In the genomic region with DNA sequence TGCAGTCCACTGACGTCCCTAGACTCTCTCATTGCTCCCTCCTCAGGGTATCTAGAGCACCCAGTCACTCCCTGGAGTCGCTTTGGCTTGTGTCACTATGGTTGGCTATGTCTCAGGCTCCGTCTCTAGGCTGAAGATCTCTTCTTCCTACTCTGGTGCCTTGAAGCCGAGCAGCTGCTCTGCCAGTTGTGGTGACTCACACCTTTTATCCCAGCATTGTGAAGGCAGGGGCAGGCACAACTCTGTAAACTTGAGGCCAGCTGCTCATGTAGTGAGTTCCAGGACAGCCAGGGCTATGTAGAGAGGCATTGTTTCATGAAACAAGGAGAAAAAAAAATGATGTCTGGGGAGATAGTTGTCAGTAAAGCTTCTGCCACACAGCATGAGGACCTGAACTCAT, we compare ENCODE assay signal across 24 mouse cellular contexts. TPM values are rescaled to one million over a fixed set of nuclear protein-coding genes. Genes with fewer than 3 reads are reported as not detected.
DNase-seq lines count a peak whose midpoint lies in the region; ATAC-seq lines count a peak whose summit lies in the region.
"Had no signal": no experiment of that assay in that cellular context is flagged by ENCODE, and none has a peak within 500 bp of the region (broad histone marks: within the 10 kb centered on the region; RNA-seq: fewer than 3 reads in every experiment).

No protein-coding gene starts in this region.

- H3K27ac ChIP-seq in midbrain, embryonic 11.5 days (ENCODE audit: low read depth, low read length) = no peak overlapping the region
- no peak overlapping the region for H3K27ac ChIP-seq in midbrain, embryonic 10.5 days (replicated peaks)
- H3K27ac ChIP-seq: embryonic facial prominence, embryonic 10.5 days; embryonic facial prominence, embryonic 13.5 days; forebrain, embryonic 12.5 days; forebrain, embryonic 15.5 days; hindbrain, embryonic 10.5 days; hindbrain, embryonic 13.5 days; intestine, embryonic 15.5 days had no signal

- no peak overlapping the region for H3K9ac ChIP-seq in midbrain, embryonic 11.5 days (ENCODE audit: low read length)
- H3K9ac ChIP-seq: embryonic facial prominence, embryonic 13.5 days; forebrain, embryonic 12.5 days; forebrain, embryonic 15.5 days; hindbrain, embryonic 13.5 days; intestine, embryonic 15.5 days had no signal

- H3K9me3 ChIP-seq in midbrain, embryonic 11.5 days (ENCODE audit: control insufficient read depth, low read length) = no peaks in the 10 kb centered on the region
- no peaks in the 10 kb centered on the region for H3K9me3 ChIP-seq in midbrain, embryonic 10.5 days (replicated peaks)
- H3K9me3 ChIP-seq: embryonic facial prominence, embryonic 10.5 days; embryonic facial prominence, embryonic 13.5 days; forebrain, embryonic 12.5 days; forebrain, embryonic 15.5 days; hindbrain, embryonic 10.5 days; hindbrain, embryonic 13.5 days; intestine, embryonic 15.5 days had no signal

- H3K36me3 ChIP-seq in midbrain, embryonic 11.5 days (ENCODE audit: control insufficient read depth, insufficient read depth, low read length) = no peaks in the 10 kb centered on the region
- no peaks in the 10 kb centered on the region for H3K36me3 ChIP-seq in midbrain, embryonic 10.5 days
- H3K36me3 ChIP-seq: embryonic facial prominence, embryonic 10.5 days; embryonic facial prominence, embryonic 13.5 days; forebrain, embryonic 12.5 days; forebrain, embryonic 15.5 days; hindbrain, embryonic 10.5 days; hindbrain, embryonic 13.5 days; intestine, embryonic 15.5 days had no signal

- H3K4me2 ChIP-seq in midbrain, embryonic 11.5 days = no peak overlapping the region
- H3K4me2 ChIP-seq: embryonic facial prominence, embryonic 13.5 days; forebrain, embryonic 12.5 days; forebrain, embryonic 15.5 days; heart, embryonic 11.5 days; hindbrain, embryonic 13.5 days; intestine, embryonic 15.5 days had no signal

- 80% methylated on average over 4 of the region's 4 CpGs for WGBS in midbrain, embryonic 11.5 days
- WGBS in midbrain, embryonic 10.5 days = 81% methylated on average over 4 of the region's 4 CpGs

- no peak for ATAC-seq in midbrain, embryonic 11.5 days (ENCODE audit: low FRiP score)
- ATAC-seq in megakaryocyte, adult 5-6 weeks (ENCODE audit: poor library complexity, severe bottlenecking) = no peak
- ATAC-seq: forebrain, embryonic 15.5 days; hindbrain, embryonic 16.5 days; intestine, embryonic 15.5 days had no signal

- H3K27me3 ChIP-seq in midbrain, embryonic 11.5 days (ENCODE audit: control insufficient read depth, insufficient read depth, low read length) = no peaks in the 10 kb centered on the region
- no peaks in the 10 kb centered on the region for H3K27me3 ChIP-seq in midbrain, embryonic 10.5 days (ENCODE audit: low read depth, poor library complexity, severe bottlenecking)
- H3K27me3 ChIP-seq: embryonic facial prominence, embryonic 13.5 days; forebrain, embryonic 12.5 days; forebrain, embryonic 15.5 days; intestine, embryonic 15.5 days had no signal

- peak; percentile 24 for DNase-seq in adrenal gland, postnatal 14 days
- no peak for DNase-seq in adrenal gland, adult 18-20 months (ENCODE audit: low spot score in 2 of 2)
- DNase-seq in midbrain, embryonic 11.5 days (ENCODE audit: low spot score, missing footprints) = peak; percentile 35
- DNase-seq in midbrain, embryonic 10.5 days (ENCODE audit: low spot score) = no peak
- DNase-seq in brain, adult 2 months (ENCODE audit: low read depth, low spot score) = peak; percentile 69
- DNase-seq: cerebellum, adult 11-12 months; cerebellum, adult 8-10 months; cerebellum, postnatal 10 days; cerebellum, postnatal 36 days; embryo, embryonic 11 days; gastrocnemius, postnatal 36 days; kidney, adult 11 months; kidney, adult 8-10 months had no signal

- no peaks in the 10 kb centered on the region for H3K4me1 ChIP-seq in midbrain, embryonic 11.5 days (ENCODE audit: control insufficient read depth, insufficient read depth, low read length)
- 0 out of 2 replicates have a peak, but pooled peaks cover 4% of the 10 kb centered on the region for H3K4me1 ChIP-seq in midbrain, embryonic 10.5 days
- H3K4me1 ChIP-seq: forebrain, embryonic 12.5 days; forebrain, embryonic 15.5 days; intestine, embryonic 15.5 days had no signal

- no peak overlapping the region for H3K4me3 ChIP-seq in midbrain, embryonic 11.5 days (ENCODE audit: low read depth, low read length)
- H3K4me3 ChIP-seq in midbrain, embryonic 10.5 days = no peak overlapping the region
- H3K4me3 ChIP-seq: embryonic facial prominence, embryonic 10.5 days; embryonic facial prominence, embryonic 13.5 days; erythroblast, embryonic 14.5 days; forebrain, embryonic 12.5 days; forebrain, embryonic 15.5 days; hindbrain, embryonic 10.5 days; hindbrain, embryonic 13.5 days; intestine, embryonic 15.5 days had no signal

RNA-seq across cellular contexts. Expression of a gene that starts 36.2 kb away (rescaled TPM):
- total RNA-seq in adrenal gland, postnatal 14 days (2021) = 15.7 and 21.5 TPM in 2 replicates
- total RNA-seq in adrenal gland, adult 18-20 months (2021) = 10 to 100 TPM; 25.8 to 27.4 TPM
- polyA plus RNA-seq in midbrain, embryonic 11.5 days (2014; fragmentation: Nextera tagmentation; extraction: Ambion mirVana) = 6.9 and 8.3 TPM in 2 replicates
- 6.9 and 7.3 TPM in 2 replicates for polyA plus RNA-seq in midbrain, embryonic 10.5 days (2016; fragmentation: Nextera tagmentation; extraction: Ambion mirVana)
- 7.5 and 9.7 TPM in 2 replicates for total RNA-seq in megakaryocyte, adult 5-6 weeks (2015)
- total RNA-seq in megakaryocyte, adult 5-6 weeks (2017) = 1.3 and 1.4 TPM in 2 replicates

Comparison
In these comparisons a context has a peak if more than half of its experiments do, and no peak if none do; other contexts are left out.
1. DNase-seq: peak in adrenal gland, postnatal 14 days (single experiment), midbrain, embryonic 11.5 days (single experiment) and brain, adult 2 months (single experiment); none in adrenal gland, adult 18-20 months (0 of 2) and midbrain, embryonic 10.5 days (single experiment).